Mouse (Mus musculus): ENCODE results near the gene Gm10382. TPM values are rescaled to one million over a fixed set of nuclear protein-coding genes. Genes with fewer than 3 reads are reported as not detected.
"Not testable (repeated sequence)": the region's sequence is repeated elsewhere in the genome, so short reads cannot be mapped to it uniquely, and the experiment has no call there.

Gene Gm10382
- polyA plus RNA-seq, 1 experiment from 2014 or later: 0.10 TPM

GRCm38 (mm10) chr5:125387295-125387694 lies 1.8 kb upstream of the Gm10382 start:
- H3K9me3 ChIP-seq (replicated peaks); H3K27ac ChIP-seq; H3K4me3 ChIP-seq (replicated peaks); H3K27me3 ChIP-seq; ATAC-seq (ENCODE audit: low read depth); H3K9ac ChIP-seq; DNase-seq; H3K4me2 ChIP-seq: not testable (repeated sequence)
- H3K36me3 ChIP-seq: peaks cover 38% of the 10 kb centered on the region
- WGBS (ENCODE audit: insufficient replicate concordance): 85% methylated on average over 5 of the region's 6 CpGs
- peaks cover 43% of the 10 kb centered on the region for H3K4me1 ChIP-seq (replicated peaks)

GRCm38 (mm10) chr5:125388358-125389092 lies 597 bp upstream of the Gm10382 start:
- ATAC-seq (ENCODE audit: low read depth): no peak
- peaks cover 48% of the 10 kb centered on the region for H3K4me1 ChIP-seq (replicated peaks)
- 18% methylated on average over 13 of the region's 13 CpGs for WGBS (ENCODE audit: insufficient replicate concordance)

GRCm38 (mm10) chr5:125389579-125390441 lies 688 bp downstream of the Gm10382 start, which contains the start of gene Ubc:
TSS of gene Ubc (minus strand) at chr5:125390202.
- ATAC-seq (ENCODE audit: low read depth) (peak; percentile 53), DNase-seq (peak; percentile 75)
- peak within 1 kb of the TSS; percentile 98 for H3K27ac ChIP-seq
- peak within 1 kb of the TSS; percentile 100 for H3K9ac ChIP-seq
- under 1% methylated on average over 68 of the region's 69 CpGs for WGBS (ENCODE audit: insufficient replicate concordance)
- peaks cover 25% of the 10 kb centered on the region for H3K36me3 ChIP-seq
- H3K4me1 ChIP-seq (replicated peaks): peaks cover 61% of the 10 kb centered on the region
- no peaks in the 10 kb centered on the region for H3K9me3 ChIP-seq (replicated peaks)
- H3K4me2 ChIP-seq: peak within 1 kb of the TSS; percentile 76
- no peaks in the 10 kb centered on the region for H3K27me3 ChIP-seq
- H3K4me3 ChIP-seq (replicated peaks): peak within 1 kb of the TSS; percentile 100

More at GRCm38 (mm10) chr5:125388358-125389092, 597 bp upstream of the Gm10382 start:
- Histone ChIP-seq H3K9ac (peak overlapping the region; percentile 100), H3K9me3 (replicated peaks) (no peaks in the 10 kb centered on the region), H3K4me2 (peak overlapping the region; percentile 76), H3K27me3 (no peaks in the 10 kb centered on the region), H3K27ac (peak overlapping the region; percentile 98), H3K4me3 (replicated peaks) (peak overlapping the region; percentile 100), H3K36me3 (peaks cover 38% of the 10 kb centered on the region)
- no peak for DNase-seq

GRCm38 (mm10) chr5:125390906-125391477 lies 1.9 kb downstream of the Gm10382 start:
- no peaks in the 10 kb centered on the region for H3K27me3 ChIP-seq
- DNase-seq: no peak
- H3K9ac ChIP-seq: no peak overlapping the region
- H3K4me2 ChIP-seq: no peak overlapping the region
- peaks cover 13% of the 10 kb centered on the region for H3K36me3 ChIP-seq
- no peak for ATAC-seq (ENCODE audit: low read depth)
- peaks cover 59% of the 10 kb centered on the region for H3K4me1 ChIP-seq (replicated peaks)
- 85% methylated on average over 3 of the region's 3 CpGs for WGBS (ENCODE audit: insufficient replicate concordance)
- no peak overlapping the region for H3K4me3 ChIP-seq (replicated peaks)
- H3K27ac ChIP-seq: peak overlapping the region; percentile 98
- no peaks in the 10 kb centered on the region for H3K9me3 ChIP-seq (replicated peaks)

- ATAC-seq (ENCODE audit: low read depth): no peak
- H3K27ac ChIP-seq: peak overlapping the region; percentile 98
- peaks cover 59% of the 10 kb centered on the region for H3K4me1 ChIP-seq (replicated peaks)
- H3K4me2 ChIP-seq: no peak overlapping the region
- H3K4me3 ChIP-seq (replicated peaks): no peak overlapping the region
- WGBS (ENCODE audit: insufficient replicate concordance): 74% methylated on average over 5 of the region's 5 CpGs
- H3K36me3 ChIP-seq: peaks cover 12% of the 10 kb centered on the region
- H3K27me3 ChIP-seq: peaks cover under 1% of the 10 kb centered on the region; the same call in 1 of the 2 replicates
- no peak for DNase-seq
- no peaks in the 10 kb centered on the region for H3K9me3 ChIP-seq (replicated peaks)
- no peak overlapping the region; the same call in 1 of the 2 replicates for H3K9ac ChIP-seq
Observed at GRCm38 (mm10) chr5:125391609-125392008, 2.5 kb downstream of the Gm10382 start.

GRCm38 (mm10) chr5:125392176-125392575 lies 3.1 kb downstream of the Gm10382 start:
- H3K4me1 ChIP-seq (replicated peaks): peaks cover 59% of the 10 kb centered on the region
- peak overlapping the region; percentile 76; the same call in 1 of the 2 replicates for H3K4me2 ChIP-seq
- ATAC-seq (ENCODE audit: low read depth); DNase-seq; H3K27me3 ChIP-seq; H3K4me3 ChIP-seq (replicated peaks); H3K9me3 ChIP-seq (replicated peaks): not testable (repeated sequence)
- H3K36me3 ChIP-seq: peaks cover 10% of the 10 kb centered on the region
- 80% methylated on average over 4 of the region's 4 CpGs for WGBS (ENCODE audit: insufficient replicate concordance)
- H3K27ac ChIP-seq: peak overlapping the region; percentile 98
- H3K9ac ChIP-seq: peak overlapping the region; percentile 22; the same call in 1 of the 2 replicates

- H3K27ac ChIP-seq: peak overlapping the region; percentile 98
- H3K9me3 ChIP-seq (replicated peaks): no peaks in the 10 kb centered on the region
- peak overlapping the region; percentile 59 for H3K4me3 ChIP-seq (replicated peaks)
- WGBS (ENCODE audit: insufficient replicate concordance): 35% methylated on average over 1 of the region's 1 CpGs
- peaks cover 7% of the 10 kb centered on the region for H3K27me3 ChIP-seq
- ATAC-seq (ENCODE audit: low read depth) (peak; percentile 6), DNase-seq (no peak)
- peak overlapping the region; percentile 76 for H3K9ac ChIP-seq
- peaks cover 9% of the 10 kb centered on the region for H3K36me3 ChIP-seq
- H3K4me1 ChIP-seq (replicated peaks): peaks cover 59% of the 10 kb centered on the region
- peak overlapping the region; percentile 76 for H3K4me2 ChIP-seq
Observed at GRCm38 (mm10) chr5:125392618-125392976, 3.5 kb downstream of the Gm10382 start.

- WGBS (ENCODE audit: insufficient replicate concordance): under 1% methylated on average over 20 of the region's 20 CpGs
- peaks cover 58% of the 10 kb centered on the region for H3K4me1 ChIP-seq (replicated peaks)
- peaks cover 7% of the 10 kb centered on the region for H3K36me3 ChIP-seq
- peak overlapping the region; percentile 76 for H3K4me2 ChIP-seq
- peak; percentile 92 for DNase-seq
- H3K27ac ChIP-seq: peak overlapping the region; percentile 98
- peaks cover 7% of the 10 kb centered on the region for H3K27me3 ChIP-seq
- peak; percentile 89 for ATAC-seq (ENCODE audit: low read depth)
- H3K9ac ChIP-seq: peak overlapping the region; percentile 76
- H3K9me3 ChIP-seq (replicated peaks): no peaks in the 10 kb centered on the region
- H3K4me3 ChIP-seq (replicated peaks): peak overlapping the region; percentile 59
Observed at GRCm38 (mm10) chr5:125392977-125393621, 4.0 kb downstream of the Gm10382 start.

- DNase-seq: peak; percentile 83
- H3K27me3 ChIP-seq: peaks cover 11% of the 10 kb centered on the region
- H3K4me1 ChIP-seq (replicated peaks): peaks cover 51% of the 10 kb centered on the region
- WGBS (ENCODE audit: insufficient replicate concordance): 18% methylated on average over 24 of the region's 25 CpGs
- peak overlapping the region; percentile 76 for H3K4me2 ChIP-seq
- peak overlapping the region; percentile 98 for H3K27ac ChIP-seq
- H3K4me3 ChIP-seq (replicated peaks): peak overlapping the region; percentile 59
- peak overlapping the region; percentile 76 for H3K9ac ChIP-seq
- H3K36me3 ChIP-seq: no peaks in the 10 kb centered on the region
- peak; percentile 29; the same call in 1 of the 2 replicates for ATAC-seq (ENCODE audit: low read depth)
- no peaks in the 10 kb centered on the region for H3K9me3 ChIP-seq (replicated peaks)
Observed at GRCm38 (mm10) chr5:125393622-125394603, 4.8 kb downstream of the Gm10382 start.

- peaks cover 51% of the 10 kb centered on the region for H3K4me1 ChIP-seq (replicated peaks)
- peak overlapping the region; percentile 76; the same call in 1 of the 2 replicates for H3K9ac ChIP-seq
- H3K36me3 ChIP-seq: no peaks in the 10 kb centered on the region
- H3K4me3 ChIP-seq (replicated peaks): 0 out of 2 replicates have a peak overlapping the region, but pooled peaks have one; percentile 59
- ATAC-seq (ENCODE audit: low read depth): no peak
- WGBS (ENCODE audit: insufficient replicate concordance): 65% methylated on average over 3 of the region's 3 CpGs
- H3K27me3 ChIP-seq: peaks cover 19% of the 10 kb centered on the region
- peak overlapping the region; percentile 76 for H3K4me2 ChIP-seq
- H3K27ac ChIP-seq: peak overlapping the region; percentile 98
- no peaks in the 10 kb centered on the region for H3K9me3 ChIP-seq (replicated peaks)
- no peak for DNase-seq
Observed at GRCm38 (mm10) chr5:125395008-125395407, 5.9 kb downstream of the Gm10382 start.

Measured in liver, embryonic 13.5 days (tissue).